Mouse (Mus musculus) MEL (cell line): ENCODE measurements around the gene Mrpl58. TPM values are rescaled to one million over a fixed set of nuclear protein-coding genes. Genes with fewer than 3 reads are reported as not detected.

Experiments used
- DNase-seq: peaks from one replicate; pipeline ENCODE4 v3.0.0; 2011; ENCODE audit warnings: low read depth, low spot score
- H3K27ac ChIP-seq: 2 replicates; pipeline ENCODE4 v1.5.1; 2012; ENCODE audit warnings: low read depth, mild to moderate bottlenecking, control low read depth, low read length, moderate library complexity; ENCODE audit not compliant: control insufficient read depth
- H3K27me3 ChIP-seq, 2 experiments: fragments of 150-350 bp in 1 of 2; sonication (generic) in 1 of 2; 2 replicates each; pipeline ENCODE4 v1.6.1; 2012; ENCODE audit warnings: low read length in 2 of 2, mild to moderate bottlenecking in 2 of 2, improper control_type of control experiment in 1 of 2, moderate library complexity in 1 of 2; ENCODE audit not compliant: insufficient read depth in 2 of 2, control insufficient read depth in 1 of 2
- H3K36me3 ChIP-seq, 2 experiments: 2 replicates each; pipeline ENCODE4 v1.6.1; 2012 to 2014; ENCODE audit warnings: low read length in 2 of 2, improper control_type of control experiment in 1 of 2, inconsistent platforms in 1 of 2, mild to moderate bottlenecking in 1 of 2; ENCODE audit not compliant: insufficient read depth in 2 of 2, control insufficient read depth in 1 of 2
- H3K4me1 ChIP-seq, 2 experiments: fragments of 150-350 bp in 1 of 2; sonication (generic) in 1 of 2; 2 replicates each; pipeline ENCODE4 v1.6.1; 2012; ENCODE audit warnings: low read length in 2 of 2, improper control_type of control experiment in 1 of 2, mild to moderate bottlenecking in 1 of 2; ENCODE audit not compliant: insufficient read depth in 2 of 2, control insufficient read depth in 1 of 2
- H3K4me3 ChIP-seq, 2 experiments: fragments of 150-350 bp in 1 of 2; sonication (generic) in 1 of 2; 2 replicates each; pipeline ENCODE4 v1.5.1; 2012; ENCODE audit warnings: low read depth in 2 of 2, low read length in 2 of 2, mild to moderate bottlenecking in 2 of 2, moderate library complexity in 2 of 2, control low read depth in 1 of 2, improper control_type of control experiment in 1 of 2; ENCODE audit not compliant: control insufficient read depth in 1 of 2, insufficient read depth in 1 of 2
- H3K79me2 ChIP-seq: 2 replicates; pipeline ENCODE4 v1.6.1; 2012; ENCODE audit warnings: mild to moderate bottlenecking, low read length, moderate library complexity; ENCODE audit not compliant: control insufficient read depth, poor library complexity, insufficient read depth
- H3K9ac ChIP-seq: 2 replicates; pipeline ENCODE4 v1.6.1; 2012; ENCODE audit warnings: low read depth, mild to moderate bottlenecking, control low read depth, low read length, moderate library complexity; ENCODE audit not compliant: control insufficient read depth, poor library complexity, severe bottlenecking
- H3K9me3 ChIP-seq: fragments of 150-350 bp; sonication (generic); replicated peaks from 2 replicates; pipeline ENCODE4 v1.6.1; 2012; ENCODE audit warnings: mild to moderate bottlenecking, low read length, improper control_type of control experiment, moderate library complexity; ENCODE audit not compliant: insufficient read depth
- CHD1 ChIP-seq: IDR thresholded peaks from 2 replicates; pipeline ENCODE4 v1.6.1; 2012; ENCODE audit warnings: low read depth, mild to moderate bottlenecking, inconsistent platforms, low read length, improper control_type of control experiment
- CHD2 ChIP-seq: IDR thresholded peaks from 2 replicates; pipeline ENCODE4 v1.6.1; 2011; ENCODE audit warnings: low read length, improper control_type of control experiment
- E2F4 ChIP-seq: IDR thresholded peaks from 2 replicates; pipeline ENCODE4 v1.6.1; 2011; ENCODE audit warnings: low read depth, low read length, improper control_type of control experiment, borderline replicate concordance
- GABPA ChIP-seq: IDR thresholded peaks from 2 replicates; pipeline ENCODE4 v1.6.1; 2012; ENCODE audit warnings: low read depth, mild to moderate bottlenecking, inconsistent platforms, low read length, improper control_type of control experiment, moderate library complexity
- POLR2A ChIP-seq, 2 experiments: IDR thresholded peaks; 2 replicates each; pipeline ENCODE4 v1.6.1; 2011 to 2012; ENCODE audit warnings: low read length in 2 of 2, mild to moderate bottlenecking in 2 of 2, control low read depth in 1 of 2, improper control_type of control experiment in 1 of 2, low read depth in 1 of 2, moderate library complexity in 1 of 2; ENCODE audit not compliant: control insufficient read depth in 1 of 2, insufficient read depth in 1 of 2, poor library complexity in 1 of 2
- POLR2AphosphoS2 ChIP-seq: IDR thresholded peaks from 2 replicates; pipeline ENCODE4 v1.6.1; 2011; ENCODE audit warnings: low read length, improper control_type of control experiment
- RAD21 ChIP-seq: IDR thresholded peaks from 2 replicates; pipeline ENCODE4 v1.6.1; 2011; ENCODE audit warnings: mild to moderate bottlenecking, low read depth, low read length, improper control_type of control experiment
- SMC3 ChIP-seq: IDR thresholded peaks from 2 replicates; pipeline ENCODE4 v1.6.1; 2011; ENCODE audit warnings: low read depth, low read length, improper control_type of control experiment
- USF1 ChIP-seq: IDR thresholded peaks from 2 replicates; pipeline ENCODE4 v1.6.1; 2014; ENCODE audit warnings: low read depth, mild to moderate bottlenecking, inconsistent platforms, low read length, improper control_type of control experiment, moderate library complexity
- ZNF384 ChIP-seq: IDR thresholded peaks from 2 replicates; pipeline ENCODE4 v1.6.1; 2012; ENCODE audit warnings: low read depth, mild to moderate bottlenecking, inconsistent platforms, low read length, improper control_type of control experiment
- polyA plus RNA-seq, 2 experiments: library from polyadenylated mRNA; stranded (reverse) in 1 of 2; unstranded in 1 of 2; fragments of >175 nt in 1 of 2; fragments of >200 nt in 1 of 2; gene quantifications; 2 replicates each; pipeline versions ENCODE4 v1.2.1 to v1.2.4; 2012; ENCODE audit warnings: low replicate concordance in 2 of 2, low read depth in 1 of 2; ENCODE audit not compliant: insufficient read length in 2 of 2, insufficient read depth in 1 of 2, missing spikeins in 1 of 2
- total RNA-seq: library from RNA; depleted of rRNA; stranded (reverse); fragments of 300-350 nt; gene quantifications from 2 replicates; pipeline ENCODE4 v1.2.3, GENCODE M21; 2012

Mrpl58 gene
- total and polyA plus RNA-seq, 3 experiments = 137 TPM; not detected in 1

DNA sequence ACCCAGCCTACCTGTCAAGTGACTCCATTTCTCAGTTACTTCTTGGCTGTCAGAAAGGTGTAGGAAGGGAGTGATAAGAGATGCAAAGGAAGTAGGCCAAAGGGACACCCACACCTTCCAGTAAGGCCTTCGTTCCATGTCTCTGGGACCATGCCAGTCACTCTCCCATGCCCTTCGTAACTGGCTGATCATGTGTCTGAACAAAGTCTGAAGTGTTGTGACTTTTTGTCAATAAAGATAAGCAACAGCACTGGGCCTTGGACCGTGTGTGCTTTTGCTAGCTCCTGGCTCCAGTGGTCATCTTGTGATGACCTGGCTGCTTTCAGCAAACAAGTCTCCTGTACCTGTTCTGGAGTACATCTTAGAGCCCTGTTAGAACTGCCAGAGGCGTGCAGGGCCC lies 29.3 kb downstream of the Mrpl58 start:
- Histone ChIP-seq H3K4me1 (peaks cover 3 to 8% of the 10 kb centered on the region in 2 experiments; a peak in 3 of 4 replicates), H3K9me3 (no peaks in the 10 kb centered on the region), H3K36me3 (peaks cover 0 to 5% of the 10 kb centered on the region in 2 experiments), H3K27me3 (no peaks in the 10 kb centered on the region), H3K27ac (no peak overlapping the region), H3K9ac (no peak overlapping the region)
- no peak for TF ChIP-seq ZNF384
- TF ChIP-seq POLR2AphosphoS2 = no peak
- TF ChIP-seq CHD1 = no peak
- no peak for TF ChIP-seq CHD2
- TF ChIP-seq POLR2A (IDR thresholded peaks at IDR 0.05; ENCODE audit: control insufficient read depth in 1 of 2, insufficient read depth in 1 of 2, low read depth in 1 of 2, low read length in 2 of 2, poor library complexity in 1 of 2) = no peak
- TF ChIP-seq, all 39 proteins: peak for 0
- Histone ChIP-seq H3K79me2 (no peaks in the 10 kb centered on the region), H3K4me3 (no peak overlapping the region)
- DNase-seq = no peak

DNA sequence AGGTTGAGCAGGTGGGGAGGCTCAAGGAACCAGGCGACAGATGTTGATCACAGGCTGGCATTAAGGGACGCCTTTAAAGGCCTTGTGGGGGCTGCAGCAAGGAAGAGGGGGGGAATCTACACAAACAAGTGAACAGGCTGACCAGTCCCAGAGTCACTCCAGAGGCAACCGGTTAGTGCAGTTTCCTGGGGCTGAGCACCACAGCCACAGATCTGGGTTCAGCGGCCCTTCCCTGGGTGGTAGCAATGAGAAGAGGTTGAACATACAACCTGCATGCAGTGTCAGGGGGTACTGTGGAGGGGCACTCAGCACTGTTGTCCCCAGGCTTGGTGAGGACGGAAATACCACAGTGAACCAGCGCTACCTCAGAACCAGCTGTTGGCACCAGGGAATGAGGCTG lies 29.8 kb downstream of the Mrpl58 start:
- no peaks in the 10 kb centered on the region for H3K79me2 ChIP-seq
- H3K36me3 ChIP-seq = peaks cover 0 to 5% of the 10 kb centered on the region in 2 experiments
- H3K9ac ChIP-seq = no peak overlapping the region
- H3K27me3 ChIP-seq = no peaks in the 10 kb centered on the region
- peaks cover 3 to 8% of the 10 kb centered on the region in 2 experiments; a peak in 3 of 4 replicates for H3K4me1 ChIP-seq
- H3K4me3 ChIP-seq = no peak overlapping the region
- H3K9me3 ChIP-seq = no peaks in the 10 kb centered on the region
- H3K27ac ChIP-seq = no peak overlapping the region
- DNase-seq = no peak
- TF ChIP-seq E2F4 = no peak
- TF ChIP-seq SMC3 = no peak
- TF ChIP-seq ZNF384 = no peak
- TF ChIP-seq GABPA = no peak
- no peak for TF ChIP-seq USF1
- no peak for TF ChIP-seq RAD21
- TF ChIP-seq POLR2AphosphoS2 = no peak

DNA sequence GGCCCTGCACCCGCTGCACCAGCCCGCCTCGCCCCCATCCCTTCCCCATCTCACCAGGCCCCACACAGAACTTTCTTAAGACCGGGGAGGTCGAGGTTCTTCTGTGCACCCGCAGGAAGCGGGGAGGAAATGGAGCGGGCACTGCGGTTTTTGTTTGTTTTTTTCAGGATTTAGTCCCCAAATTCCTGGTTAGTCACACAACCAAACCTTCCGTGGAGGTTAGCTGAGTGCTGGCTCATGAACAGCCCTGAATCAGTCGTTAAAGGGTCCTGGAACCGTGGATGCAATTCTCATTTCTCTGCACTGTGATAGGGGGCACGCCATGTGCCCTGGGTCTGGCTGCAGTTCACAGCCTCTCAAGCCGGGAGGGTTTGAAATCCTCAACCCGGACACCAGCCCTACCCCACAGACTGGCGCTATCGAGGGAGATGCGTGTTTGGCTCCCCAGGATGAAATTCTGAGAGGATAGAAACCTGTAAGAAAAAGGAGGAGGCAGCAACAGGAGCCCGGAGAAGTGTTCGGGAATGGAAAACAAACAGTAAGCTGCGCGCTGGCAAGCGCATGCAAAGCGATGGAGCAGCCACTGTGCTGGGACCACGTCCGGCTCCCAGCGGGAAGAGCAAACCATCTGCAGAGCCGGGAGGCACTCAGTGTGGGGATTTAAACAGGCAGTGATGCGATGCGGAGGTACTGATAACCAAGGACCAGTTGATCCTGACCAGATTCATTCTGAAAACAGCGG lies 32.2 kb downstream of the Mrpl58 start:
- DNase-seq = no peak
- TF ChIP-seq USF1 = no peak
- Histone ChIP-seq H3K9ac (no peak overlapping the region), H3K27ac (no peak overlapping the region), H3K27me3 (no peaks in the 10 kb centered on the region), H3K79me2 (no peaks in the 10 kb centered on the region), H3K4me1 (peaks cover 3 to 8% of the 10 kb centered on the region in 2 experiments; a peak in 3 of 4 replicates), H3K9me3 (no peaks in the 10 kb centered on the region), H3K4me3 (no peak overlapping the region), H3K36me3 (peaks cover 0 to 5% of the 10 kb centered on the region in 2 experiments; a peak in 2 of 4 replicates)
